Mouse (Mus musculus) retina, postnatal 7 days (tissue): ENCODE data around the gene Myrf.

Source experiments
- DNase-seq: peaks from one replicate; pipeline ENCODE4 v3.0.0-alpha.2; 2012; ENCODE audit warnings: low read depth, low spot score

The Myrf gene

GRCm38 (mm10) chr19:10248128-10248527 lies 7.6 kb upstream of the Myrf start:
- DNase-seq: no peak

- no peak for DNase-seq
These were observed 6.6 kb upstream of the Myrf start for GRCm38 (mm10) chr19:10247165-10247564.

- no peak for DNase-seq
These were observed 3.6 kb upstream of the Myrf start for GRCm38 (mm10) chr19:10244183-10244582.

- DNase-seq: no peak
These were observed 2.4 kb upstream of the Myrf start for GRCm38 (mm10) chr19:10242916-10243315.

GRCm38 (mm10) chr19:10239975-10240653 lies 434 bp downstream of the Myrf start:
- no peak for DNase-seq

GRCm38 (mm10) chr19:10239419-10239818 lies 1.1 kb downstream of the Myrf start:
- no peak for DNase-seq

- DNase-seq: no peak
These were observed 2.1 kb downstream of the Myrf start for GRCm38 (mm10) chr19:10238477-10238876.

GRCm38 (mm10) chr19:10235784-10236565 lies 4.6 kb downstream of the Myrf start:
- DNase-seq: no peak

GRCm38 (mm10) chr19:10232327-10233017 lies 8.1 kb downstream of the Myrf start:
- no peak for DNase-seq

GRCm38 (mm10) chr19:10231871-10232270 lies 8.7 kb downstream of the Myrf start:
- no peak for DNase-seq

- no peak for DNase-seq
These were observed 9.5 kb downstream of the Myrf start for GRCm38 (mm10) chr19:10231016-10231415.

GRCm38 (mm10) chr19:10225767-10226166 lies 14.8 kb downstream of the Myrf start:
- no peak for DNase-seq

GRCm38 (mm10) chr19:10224637-10225453 lies 15.7 kb downstream of the Myrf start:
- DNase-seq: no peak

GRCm38 (mm10) chr19:10223561-10223960 lies 17.0 kb downstream of the Myrf start:
- no peak for DNase-seq

GRCm38 (mm10) chr19:10222656-10223055 lies 17.9 kb downstream of the Myrf start:
- no peak for DNase-seq

GRCm38 (mm10) chr19:10221585-10221984 lies 19.0 kb downstream of the Myrf start:
- no peak for DNase-seq

GRCm38 (mm10) chr19:10219593-10219992 lies 21.0 kb downstream of the Myrf start:
- no peak for DNase-seq

- DNase-seq: peak; percentile 41
These were observed 21.4 kb downstream of the Myrf start for GRCm38 (mm10) chr19:10219108-10219507.

- DNase-seq: no peak
These were observed 24.4 kb downstream of the Myrf start for GRCm38 (mm10) chr19:10216101-10216500.

- no peak for DNase-seq
These were observed 26.6 kb downstream of the Myrf start for GRCm38 (mm10) chr19:10213796-10214471.

GRCm38 (mm10) chr19:10210885-10211284 lies 29.7 kb downstream of the Myrf start:
- no peak for DNase-seq
